Comparison of ENCODE assay signal across 9 mouse cellular contexts in the genomic region with DNA sequence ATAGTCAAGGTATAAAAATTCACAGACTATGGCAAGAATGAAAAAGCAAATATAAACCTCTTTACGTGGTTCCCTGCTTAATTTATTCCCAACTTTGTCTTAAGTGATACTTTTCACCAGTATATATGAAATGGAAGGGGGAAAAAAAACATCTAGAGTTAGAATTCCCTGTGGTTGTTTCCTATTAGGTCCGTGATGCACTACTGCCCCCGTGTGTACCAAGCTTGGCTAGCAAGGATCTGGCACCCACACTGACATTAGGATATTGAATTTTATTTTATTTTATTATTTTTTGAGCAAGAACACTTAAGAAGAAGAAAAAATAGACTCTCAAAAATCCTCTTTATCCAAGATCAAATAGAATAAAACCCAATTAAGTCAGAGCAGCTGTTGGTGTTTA.
DNase-seq lines count a peak whose midpoint lies in the region; ATAC-seq lines count a peak whose summit lies in the region.
"Had no signal": no experiment of that assay in that cellular context is flagged by ENCODE, and none has a peak within 500 bp of the region (broad histone marks: within the 10 kb centered on the region; RNA-seq: fewer than 3 reads in every experiment).

No protein-coding gene starts in this region.

- H3K4me3 ChIP-seq in forebrain, embryonic 16.5 days (replicated peaks; ENCODE audit: low read length) = no peak overlapping the region
- H3K4me3 ChIP-seq: hindbrain, embryonic 15.5 days had no signal

- no peaks in the 10 kb centered on the region for H3K36me3 ChIP-seq in forebrain, embryonic 16.5 days (ENCODE audit: control insufficient read depth, insufficient read depth)
- H3K36me3 ChIP-seq: hindbrain, embryonic 15.5 days had no signal

- no peak overlapping the region for H3K9ac ChIP-seq in forebrain, embryonic 16.5 days (replicated peaks; ENCODE audit: low read depth, low read length)
- H3K9ac ChIP-seq: hindbrain, embryonic 15.5 days had no signal

- H3K9me3 ChIP-seq in forebrain, embryonic 16.5 days (ENCODE audit: control insufficient read depth, low read length) = no peaks in the 10 kb centered on the region
- H3K9me3 ChIP-seq: hindbrain, embryonic 15.5 days had no signal

- H3K4me1 ChIP-seq in forebrain, embryonic 16.5 days (replicated peaks; ENCODE audit: control insufficient read depth, insufficient read depth, low read length) = 0 out of 2 replicates have a peak, but pooled peaks cover 1% of the 10 kb centered on the region
- H3K4me1 ChIP-seq: hindbrain, embryonic 15.5 days had no signal

- no peak for ATAC-seq in forebrain, embryonic 16.5 days

- H3K4me2 ChIP-seq in forebrain, embryonic 16.5 days (ENCODE audit: low read length) = no peak overlapping the region
- H3K4me2 ChIP-seq: hindbrain, embryonic 15.5 days had no signal

- no peaks in the 10 kb centered on the region for H3K27me3 ChIP-seq in forebrain, embryonic 16.5 days (replicated peaks; ENCODE audit: control insufficient read depth, insufficient read depth, low read length)
- H3K27me3 ChIP-seq: hindbrain, embryonic 15.5 days had no signal

- no peak overlapping the region for H3K27ac ChIP-seq in forebrain, embryonic 16.5 days (ENCODE audit: low read length)
- H3K27ac ChIP-seq: hindbrain, embryonic 15.5 days had no signal

- DNase-seq in kidney, adult 9 months = peak; percentile 5
- DNase-seq in kidney, adult 18-20 months = no peak
- DNase-seq in adrenal gland, postnatal 36 days = peak; percentile 6 to 22
- peak; percentile 76 to 80 for DNase-seq in cerebellum, postnatal 14 days
- peak; percentile 9 for DNase-seq in layer of hippocampus, adult 9-11 months
- DNase-seq in right cerebral cortex, adult 2 months (ENCODE audit: low spot score in 2 of 2) = peak; percentile 76 to 77
- DNase-seq in spleen, postnatal 4 days (ENCODE audit: low spot score in 2 of 2) = no peak

- WGBS in forebrain, embryonic 16.5 days = 40% methylated on average over 3 of the region's 3 CpGs

Comparison
In these comparisons a context has a peak if more than half of its experiments do, and no peak if none do; other contexts are left out.
1. DNase-seq: peak in kidney, adult 9 months (single experiment), adrenal gland, postnatal 36 days (2 of 2), cerebellum, postnatal 14 days (2 of 2), layer of hippocampus, adult 9-11 months (single experiment) and right cerebral cortex, adult 2 months (2 of 2); none in kidney, adult 18-20 months (single experiment) and spleen, postnatal 4 days (0 of 2).